Mouse (Mus musculus) embryo, embryonic 11 days (tissue): Measurements from ENCODE around the gene Gm15093.
"Not testable (repeated sequence)": the region's sequence is repeated elsewhere in the genome, so short reads cannot be mapped to it uniquely, and the experiment has no call there.

Source experiments
- DNase-seq: peaks from one replicate; pipeline ENCODE4 v3.0.0-alpha.2; 2015

Gm15093 gene

GRCm38 (mm10) chrX:149272077-149272476 is at the start of gene Gm15093:
Gm15093 (plus strand) TSS chrX:149272377.
- not testable (repeated sequence) for DNase-seq
